Mouse (Mus musculus) forebrain, embryonic 10.5 days (tissue): ENCODE measurements around the gene Cul7. TPM values are rescaled to one million over a fixed set of nuclear protein-coding genes. Genes with fewer than 3 reads are reported as not detected.
A peak's percentile ranks its signal among the peaks of the same experiment; 100 is the strongest.

ENCODE experiments used
- DNase-seq: peaks from one replicate; pipeline ENCODE4 v3.0.0-alpha.2; 2017; ENCODE audit warnings: low spot score; ENCODE audit errors: extremely low spot score
- H3K27ac ChIP-seq: fragments of 300-500 bp; sonication (generic); 2 replicates; pipeline ENCODE4 v1.5.1; 2016; ENCODE audit warnings: mild to moderate bottlenecking
- H3K27me3 ChIP-seq: fragments of 300-500 bp; sonication (generic); 2 replicates; pipeline ENCODE4 v1.6.1; 2016; ENCODE audit warnings: mild to moderate bottlenecking; ENCODE audit not compliant: poor library complexity, severe bottlenecking
- H3K36me3 ChIP-seq: fragments of 300-500 bp; sonication (generic); replicated peaks from 2 replicates; pipeline ENCODE4 v1.6.1; 2016; ENCODE audit warnings: mild to moderate bottlenecking, moderate library complexity
- H3K4me1 ChIP-seq: fragments of 300-500 bp; sonication (generic); 2 replicates; pipeline ENCODE4 v1.6.1; 2016
- H3K4me3 ChIP-seq: fragments of 300-500 bp; sonication (generic); 2 replicates; pipeline ENCODE4 v1.5.1; 2016; ENCODE audit warnings: mild to moderate bottlenecking, moderate library complexity
- H3K9me3 ChIP-seq: fragments of 300-500 bp; sonication (generic); 2 replicates; pipeline ENCODE4 v1.6.1; 2016; ENCODE audit warnings: mild to moderate bottlenecking, moderate library complexity
- WGBS: fragments of 180-500 bp; shearing (Covaris S2); methylation state at CpG from one replicate; pipeline ENCODE4 v1.1.7; 2016; 5-methylcytosine and 5-hydroxymethylcytosine counted together
- polyA plus RNA-seq: library from polyadenylated mRNA; unstranded; fragments of >200 nt; fragmentation: Nextera tagmentation; extraction: Ambion mirVana; gene quantifications from 2 replicates; pipeline ENCODE4 v1.2.1, GENCODE M21; 2016

Gene Cul7
- polyA plus RNA-seq, 1 experiment from 2014 or later: 40.9 TPM

GRCm38 (mm10) chr17:46636831-46637523, 13.2 kb upstream of the Cul7 start:
- no peak for DNase-seq
- H3K4me1 ChIP-seq: peaks cover 13% of the 10 kb centered on the region
- 28% methylated on average over 15 of the region's 15 CpGs for WGBS
- no peaks in the 10 kb centered on the region for H3K27me3 ChIP-seq
- no peaks in the 10 kb centered on the region for H3K9me3 ChIP-seq
- H3K4me3 ChIP-seq: peak overlapping the region; percentile 22
- H3K36me3 ChIP-seq: peaks cover 60% of the 10 kb centered on the region
- H3K27ac ChIP-seq: peak overlapping the region; percentile 75

DNA sequence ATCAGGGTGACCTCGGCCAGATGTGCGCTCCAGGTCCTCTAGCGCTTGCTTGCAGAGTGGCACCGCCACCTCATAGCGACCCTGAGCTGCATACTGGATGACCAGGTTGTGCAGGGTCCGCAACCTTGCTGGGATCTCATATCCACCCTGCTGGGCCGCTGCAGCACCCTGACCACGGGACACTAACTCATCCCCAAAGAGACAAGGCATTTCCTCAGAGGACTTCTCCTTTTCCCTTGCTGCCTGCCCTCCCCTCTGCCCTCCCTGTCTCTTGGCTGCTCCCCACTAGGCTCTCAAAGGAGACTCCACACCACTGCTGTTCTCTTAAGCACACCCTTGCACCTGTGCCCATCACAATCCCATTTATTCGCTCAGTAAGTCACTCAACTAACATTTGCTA, 10.2 kb upstream of the Cul7 start:
- H3K4me3 ChIP-seq: 0 out of 2 replicates have a peak overlapping the region, but pooled peaks have one; percentile 2
- peaks cover 41% of the 10 kb centered on the region for H3K36me3 ChIP-seq
- H3K27me3 ChIP-seq: no peaks in the 10 kb centered on the region
- DNase-seq: no peak
- H3K4me1 ChIP-seq: peaks cover 23% of the 10 kb centered on the region
- WGBS: 75% methylated on average over 9 of the region's 9 CpGs
- no peaks in the 10 kb centered on the region for H3K9me3 ChIP-seq
- no peak overlapping the region for H3K27ac ChIP-seq

DNA sequence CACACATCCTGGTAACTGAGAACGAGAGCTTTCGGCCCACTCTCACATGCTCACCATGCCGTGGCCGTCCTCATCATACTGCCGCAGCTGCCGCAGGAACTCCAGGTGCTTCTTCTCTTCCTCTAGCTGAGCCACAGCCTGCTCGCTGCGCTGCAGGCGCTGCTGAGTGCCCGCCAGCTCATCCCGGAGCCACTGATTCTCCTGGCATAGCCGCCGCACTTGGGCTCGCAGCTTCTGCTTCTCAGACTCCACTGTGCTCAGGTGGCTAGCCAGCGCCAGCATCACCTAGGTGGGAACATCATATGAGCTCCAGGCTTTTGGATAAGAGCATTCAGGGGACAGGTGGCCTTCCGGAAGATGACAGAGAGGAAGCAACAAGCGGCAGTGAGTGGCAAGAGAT, 8.1 kb upstream of the Cul7 start:
- no peak for DNase-seq
- Histone ChIP-seq H3K9me3 (no peaks in the 10 kb centered on the region), H3K27ac (no peak overlapping the region), H3K4me1 (peaks cover 29% of the 10 kb centered on the region), H3K36me3 (peaks cover 32% of the 10 kb centered on the region), H3K4me3 (no peak overlapping the region), H3K27me3 (no peaks in the 10 kb centered on the region)
- 91% methylated on average over 17 of the region's 17 CpGs for WGBS

DNA sequence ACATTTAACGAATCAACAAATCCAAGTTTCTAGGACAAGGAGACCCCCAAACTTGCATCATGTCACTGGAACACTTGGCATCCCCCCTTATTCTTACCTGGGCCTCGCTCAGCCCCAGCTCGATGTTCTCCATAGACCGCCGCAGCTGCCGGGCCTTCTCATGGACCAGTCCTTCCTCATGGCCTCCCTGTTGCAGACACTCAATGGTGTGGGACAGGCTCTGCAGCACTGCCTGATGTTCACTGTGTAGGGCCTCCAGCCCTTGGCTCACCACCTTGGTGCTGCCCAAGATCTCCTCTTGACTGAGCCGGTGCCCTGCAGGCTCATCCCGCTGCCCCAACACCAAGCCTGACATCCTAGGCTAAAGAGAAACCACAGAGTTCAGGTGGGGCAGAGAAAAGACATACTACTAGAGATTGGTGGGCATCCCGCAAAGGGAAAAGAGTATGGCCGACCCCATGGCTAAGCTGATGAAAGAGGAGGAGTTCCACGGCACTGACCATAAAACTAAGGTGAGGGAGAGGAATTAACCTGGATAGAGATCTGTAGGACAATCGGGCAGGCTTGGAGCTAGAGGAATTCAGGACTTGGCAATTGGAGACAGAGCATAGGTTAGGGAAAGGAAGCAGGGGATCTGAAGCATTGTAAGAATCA, 5.9 kb upstream of the Cul7 start:
- Histone ChIP-seq H3K27me3 (no peaks in the 10 kb centered on the region), H3K27ac (no peak overlapping the region), H3K4me3 (peak overlapping the region; percentile 87; the same call in 1 of the 2 replicates), H3K36me3 (peaks cover 46% of the 10 kb centered on the region), H3K4me1 (peaks cover 32% of the 10 kb centered on the region), H3K9me3 (no peaks in the 10 kb centered on the region)
- 89% methylated on average over 12 of the region's 12 CpGs for WGBS
- no peak for DNase-seq

- 7% methylated on average over 11 of the region's 11 CpGs for WGBS
- H3K27me3 ChIP-seq: no peaks in the 10 kb centered on the region
- peak overlapping the region; percentile 92 for H3K27ac ChIP-seq
- H3K36me3 ChIP-seq: peaks cover 40% of the 10 kb centered on the region
- H3K9me3 ChIP-seq: no peaks in the 10 kb centered on the region
- H3K4me1 ChIP-seq: peaks cover 34% of the 10 kb centered on the region
- no peak for DNase-seq
- H3K4me3 ChIP-seq: peak overlapping the region; percentile 87
These were observed 5.1 kb upstream of the Cul7 start for GRCm38 (mm10) chr17:46644916-46645475.

GRCm38 (mm10) chr17:46645561-46646321, 4.4 kb upstream of the Cul7 start, which contains the start of the genes Klc4 and Mrpl2:
Gene Klc4, minus strand, starts transcription at chr17:46646022.
Gene Mrpl2, plus strand, starts transcription at chr17:46646229.
- H3K4me1 ChIP-seq: peaks cover 40% of the 10 kb centered on the region
- H3K36me3 ChIP-seq: peaks cover 33% of the 10 kb centered on the region
- H3K27me3 ChIP-seq: no peaks in the 10 kb centered on the region
- WGBS: 1% methylated on average over 53 of the region's 53 CpGs
- H3K9me3 ChIP-seq: no peaks in the 10 kb centered on the region
- peak within 1 kb of the TSS; percentile 87 for H3K4me3 ChIP-seq
- H3K27ac ChIP-seq: peak within 1 kb of the TSS; percentile 92
- peak; percentile 100 for DNase-seq

GRCm38 (mm10) chr17:46646322-46646662, 3.8 kb upstream of the Cul7 start:
- under 1% methylated on average over 19 of the region's 19 CpGs for WGBS
- H3K27me3 ChIP-seq: no peaks in the 10 kb centered on the region
- peak overlapping the region; percentile 87 for H3K4me3 ChIP-seq

DNA sequence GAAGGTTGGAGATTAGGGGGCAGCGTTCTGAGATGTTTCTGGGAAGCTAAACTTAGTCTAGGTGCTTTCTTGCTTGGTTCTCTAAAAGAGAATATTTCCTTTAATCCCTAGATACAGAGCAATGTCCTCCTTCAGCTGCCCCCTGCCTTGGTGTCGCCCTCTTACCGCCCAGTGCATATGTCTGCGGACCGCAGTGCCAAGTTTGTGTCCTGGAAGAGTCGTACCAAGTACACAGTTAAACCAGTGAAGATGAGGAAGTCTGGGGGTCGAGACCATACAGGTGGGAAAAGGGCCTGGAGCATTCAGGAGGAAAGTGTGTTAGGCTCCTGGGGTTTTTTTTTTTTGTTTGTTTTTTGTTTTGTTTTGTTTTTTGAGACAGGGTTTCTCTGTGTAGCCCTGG, 2.9 kb upstream of the Cul7 start:
- 89% methylated on average over 7 of the region's 7 CpGs for WGBS
- peaks cover 23% of the 10 kb centered on the region for H3K36me3 ChIP-seq
- no peaks in the 10 kb centered on the region for H3K27me3 ChIP-seq
- H3K27ac ChIP-seq: no peak overlapping the region
- H3K4me1 ChIP-seq: peaks cover 56% of the 10 kb centered on the region
- DNase-seq: no peak
- H3K9me3 ChIP-seq: no peaks in the 10 kb centered on the region
- H3K4me3 ChIP-seq: peak overlapping the region; percentile 87

More at GRCm38 (mm10) chr17:46646322-46646662, 3.8 kb upstream of the Cul7 start:
- DNase-seq: no peak
- H3K36me3 ChIP-seq: peaks cover 27% of the 10 kb centered on the region
- peak overlapping the region; percentile 92 for H3K27ac ChIP-seq
- no peaks in the 10 kb centered on the region for H3K9me3 ChIP-seq
- H3K4me1 ChIP-seq: peaks cover 46% of the 10 kb centered on the region

DNA sequence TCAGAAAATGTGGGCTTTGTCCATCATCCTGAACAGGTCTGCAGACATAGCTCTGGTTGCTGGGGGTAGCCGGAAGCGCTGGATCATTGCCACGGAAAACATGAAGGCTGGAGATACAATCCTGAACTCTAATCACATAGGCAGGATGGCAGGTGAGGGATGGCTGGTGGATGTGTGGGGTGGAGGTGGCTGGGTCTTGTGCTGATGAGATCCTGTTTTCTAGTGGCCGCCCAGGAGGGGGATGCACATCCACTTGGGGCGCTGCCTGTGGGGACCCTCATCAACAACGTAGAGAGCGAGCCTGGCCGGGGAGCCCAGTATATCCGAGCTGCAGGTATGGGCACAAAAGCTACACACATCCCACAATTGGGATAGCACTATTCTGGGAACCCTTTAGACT, 1.7 kb upstream of the Cul7 start:
- 90% methylated on average over 9 of the region's 9 CpGs for WGBS
- Histone ChIP-seq H3K4me3 (no peak overlapping the region), H3K27ac (no peak overlapping the region), H3K36me3 (peaks cover 35% of the 10 kb centered on the region), H3K27me3 (no peaks in the 10 kb centered on the region), H3K9me3 (no peaks in the 10 kb centered on the region), H3K4me1 (peaks cover 62% of the 10 kb centered on the region)
- DNase-seq: no peak

DNA sequence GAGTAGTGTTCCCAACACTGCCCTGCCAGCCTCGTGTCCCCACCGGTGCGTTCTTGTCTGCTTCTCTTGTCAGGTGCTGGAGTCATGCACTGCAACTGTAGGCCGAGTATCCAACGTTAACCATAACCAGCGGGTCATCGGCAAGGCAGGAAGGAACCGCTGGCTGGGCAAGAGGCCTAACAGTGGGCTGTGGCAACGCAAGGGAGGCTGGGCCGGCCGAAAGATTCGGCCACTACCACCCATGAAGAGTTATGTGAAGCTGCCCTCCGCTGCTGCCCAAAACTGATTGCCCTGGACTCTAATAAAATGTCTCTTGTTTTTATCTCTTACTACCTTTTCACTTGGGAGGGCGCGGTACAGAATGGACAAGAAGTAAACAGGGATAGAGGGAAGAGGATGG, 326 bp upstream of the Cul7 start:
- no peaks in the 10 kb centered on the region for H3K9me3 ChIP-seq
- no peaks in the 10 kb centered on the region for H3K27me3 ChIP-seq
- H3K4me3 ChIP-seq: peak overlapping the region; percentile 72
- WGBS: 40% methylated on average over 15 of the region's 15 CpGs
- peak overlapping the region; percentile 96 for H3K27ac ChIP-seq
- peaks cover 49% of the 10 kb centered on the region for H3K36me3 ChIP-seq
- no peak for DNase-seq
- peaks cover 54% of the 10 kb centered on the region for H3K4me1 ChIP-seq

GRCm38 (mm10) chr17:46651292-46651691, 1.2 kb downstream of the Cul7 start:
- 81% methylated on average over 17 of the region's 17 CpGs for WGBS
- DNase-seq: no peak
- peak overlapping the region; percentile 72 for H3K4me3 ChIP-seq
- H3K36me3 ChIP-seq: peaks cover 62% of the 10 kb centered on the region
- no peaks in the 10 kb centered on the region for H3K27me3 ChIP-seq
- H3K9me3 ChIP-seq: no peaks in the 10 kb centered on the region
- peak overlapping the region; percentile 96 for H3K27ac ChIP-seq
- H3K4me1 ChIP-seq: peaks cover 47% of the 10 kb centered on the region

GRCm38 (mm10) chr17:46651755-46652547, 1.8 kb downstream of the Cul7 start:
- no peaks in the 10 kb centered on the region for H3K9me3 ChIP-seq
- peak overlapping the region; percentile 96 for H3K27ac ChIP-seq
- peaks cover 42% of the 10 kb centered on the region for H3K4me1 ChIP-seq
- H3K4me3 ChIP-seq: peak overlapping the region; percentile 72
- peaks cover 69% of the 10 kb centered on the region for H3K36me3 ChIP-seq
- DNase-seq: no peak
- WGBS: 83% methylated on average over 20 of the region's 20 CpGs
- no peaks in the 10 kb centered on the region for H3K27me3 ChIP-seq
